Mouse (Mus musculus) liver, embryonic 12.5 days (tissue): Measurements from ENCODE around the gene Ifnk. TPM values are rescaled to one million over a fixed set of nuclear protein-coding genes. Genes with fewer than 3 reads are reported as not detected.

Experiments
- polyA plus RNA-seq: library from polyadenylated mRNA; unstranded; fragments of >200 nt; fragmentation: Nextera tagmentation; extraction: Ambion mirVana; gene quantifications from 2 replicates; pipeline ENCODE4 v1.2.1, GENCODE M21; 2016

Ifnk gene
- polyA plus RNA-seq, 1 experiment from 2014 or later, result not detected

Other genes with a start within 250 kb of the Ifnk start
- 6.0 and 7.1 TPM in 2 replicates for gene Mob3b, start 5.4 kb downstream of the Ifnk start, polyA plus RNA-seq
- gene C9orf72, start 74.1 kb downstream of the Ifnk start, polyA plus RNA-seq, result 3.4 and 4.8 TPM in 2 replicates